Mouse (Mus musculus): ENCODE results near the gene Slc25a33.
"Not testable (repeated sequence)": the region's sequence is repeated elsewhere in the genome, so short reads cannot be mapped to it uniquely, and the experiment has no call there.

The Slc25a33 gene

GRCm38 (mm10) chr4:149759517-149759916, 14.6 kb downstream of the Slc25a33 start:
- DNase-seq (ENCODE audit: low read depth, low spot score) = no peak

GRCm38 (mm10) chr4:149758423-149758822, 15.7 kb downstream of the Slc25a33 start:
- no peak for DNase-seq (ENCODE audit: low read depth, low spot score)

GRCm38 (mm10) chr4:149756546-149756945, 17.5 kb downstream of the Slc25a33 start:
- DNase-seq (ENCODE audit: low read depth, low spot score) = not testable (repeated sequence)

GRCm38 (mm10) chr4:149752836-149753235, 21.2 kb downstream of the Slc25a33 start:
- no peak for DNase-seq (ENCODE audit: low read depth, low spot score)

- DNase-seq (ENCODE audit: low read depth, low spot score) = peak; percentile 54
Observed at GRCm38 (mm10) chr4:149752124-149752799, 21.8 kb downstream of the Slc25a33 start.

- no peak for DNase-seq (ENCODE audit: low read depth, low spot score)
Observed at GRCm38 (mm10) chr4:149750671-149751070, 23.4 kb downstream of the Slc25a33 start.

- not testable (repeated sequence) for DNase-seq (ENCODE audit: low read depth, low spot score)
Observed at GRCm38 (mm10) chr4:149749663-149750015, 24.4 kb downstream of the Slc25a33 start.

GRCm38 (mm10) chr4:149749003-149749662, 24.9 kb downstream of the Slc25a33 start:
- no peak for DNase-seq (ENCODE audit: low read depth, low spot score)

- DNase-seq (ENCODE audit: low read depth, low spot score) = no peak
Observed at GRCm38 (mm10) chr4:149744119-149744518, 30.0 kb downstream of the Slc25a33 start.

- DNase-seq (ENCODE audit: low read depth, low spot score) = no peak
Observed at GRCm38 (mm10) chr4:149742011-149742530, 32.0 kb downstream of the Slc25a33 start.

GRCm38 (mm10) chr4:149740301-149740700, 33.8 kb downstream of the Slc25a33 start:
- DNase-seq (ENCODE audit: low read depth, low spot score) = no peak

- DNase-seq (ENCODE audit: low read depth, low spot score) = no peak
Observed at GRCm38 (mm10) chr4:149739478-149739877, 34.6 kb downstream of the Slc25a33 start.

GRCm38 (mm10) chr4:149737383-149738324, 36.4 kb downstream of the Slc25a33 start, which contains the start of gene Tmem201:
Gene Tmem201, minus strand, starts transcription at chr4:149738044.
- DNase-seq (ENCODE audit: low read depth, low spot score) = peak; percentile 94

GRCm38 (mm10) chr4:149736581-149736980, 37.5 kb downstream of the Slc25a33 start:
- DNase-seq (ENCODE audit: low read depth, low spot score) = no peak

- DNase-seq (ENCODE audit: low read depth, low spot score) = no peak
Observed at GRCm38 (mm10) chr4:149735624-149736250, 38.3 kb downstream of the Slc25a33 start.

GRCm38 (mm10) chr4:149734730-149735475, 39.2 kb downstream of the Slc25a33 start:
- DNase-seq (ENCODE audit: low read depth, low spot score) = no peak

GRCm38 (mm10) chr4:149734246-149734645, 39.8 kb downstream of the Slc25a33 start:
- DNase-seq (ENCODE audit: low read depth, low spot score) = no peak

- no peak for DNase-seq (ENCODE audit: low read depth, low spot score)
Observed at GRCm38 (mm10) chr4:149733748-149734147, 40.3 kb downstream of the Slc25a33 start.

- DNase-seq (ENCODE audit: low read depth, low spot score) = no peak
Observed at GRCm38 (mm10) chr4:149732800-149733199, 41.3 kb downstream of the Slc25a33 start.

GRCm38 (mm10) chr4:149732313-149732712, 41.8 kb downstream of the Slc25a33 start:
- no peak for DNase-seq (ENCODE audit: low read depth, low spot score)

GRCm38 (mm10) chr4:149730827-149731226, 43.2 kb downstream of the Slc25a33 start:
- DNase-seq (ENCODE audit: low read depth, low spot score) = no peak

Data from forelimb bud, embryonic 11.5 days (tissue).